Mouse (Mus musculus) liver, embryonic 16.5 days (tissue): ENCODE results near the gene Ccin. TPM values are rescaled to one million over a fixed set of nuclear protein-coding genes. Genes with fewer than 3 reads are reported as not detected.

Experiments used
- ATAC-seq: fragments of 200-750 bp; cut with Nextera tagmentation; 2 replicates; pipeline ENCODE4 v1.8.0; 2017; ENCODE audit warnings: low read depth, mild to moderate bottlenecking, moderate number of reproducible peaks, moderate library complexity
- H3K27ac ChIP-seq: fragments of 300-500 bp; sonication (generic); 2 replicates; pipeline ENCODE4 v1.5.1; 2014; ENCODE audit warnings: mild to moderate bottlenecking, low read length
- H3K27me3 ChIP-seq: fragments of 300-500 bp; sonication (generic); 2 replicates; pipeline ENCODE4 v1.6.1; 2014; ENCODE audit warnings: low read depth, low read length, mixed read lengths; ENCODE audit not compliant: control insufficient read depth, insufficient read depth
- H3K36me3 ChIP-seq: fragments of 300-500 bp; sonication (generic); 2 replicates; pipeline ENCODE4 v1.6.1; 2014; ENCODE audit warnings: mild to moderate bottlenecking; ENCODE audit not compliant: control insufficient read depth, insufficient read depth
- H3K4me1 ChIP-seq: fragments of 300-500 bp; sonication (generic); 2 replicates; pipeline ENCODE4 v1.6.1; 2014; ENCODE audit warnings: low read depth, low read length, mixed read lengths; ENCODE audit not compliant: control insufficient read depth
- H3K4me2 ChIP-seq: fragments of 300-500 bp; sonication (generic); 2 replicates; pipeline ENCODE4 v1.6.1; 2014; ENCODE audit warnings: low read depth, low read length, mixed read lengths
- H3K4me3 ChIP-seq: fragments of 300-500 bp; sonication (generic); 2 replicates; pipeline ENCODE4 v1.5.1; 2014; ENCODE audit warnings: low read depth, mild to moderate bottlenecking, low read length
- H3K9ac ChIP-seq: fragments of 300-500 bp; sonication (generic); 2 replicates; pipeline ENCODE4 v1.6.1; 2014; ENCODE audit warnings: low read depth, low read length
- H3K9me3 ChIP-seq: fragments of 300-500 bp; sonication (generic); replicated peaks from 2 replicates; pipeline ENCODE4 v1.6.1; 2016; ENCODE audit warnings: low read length; ENCODE audit not compliant: control insufficient read depth
- WGBS: fragments of 180-500 bp; shearing (Covaris S2); extraction: QIAGEN DNeasy Blood & Tissue Kit; methylation state at CpG from one replicate; pipeline ENCODE4 v1.1.7; 2014; ENCODE audit not compliant: insufficient replicate concordance; 5-methylcytosine and 5-hydroxymethylcytosine counted together
- polyA plus RNA-seq: library from polyadenylated mRNA; unstranded; fragments of >200 nt; fragmentation: Nextera tagmentation; extraction: Ambion mirVana; gene quantifications from 2 replicates; pipeline ENCODE4 v1.2.1, GENCODE M21; 2015

Gene Ccin
- polyA plus RNA-seq: not detected in 2 replicates

GRCm38 (mm10) chr4:43983181-43983580 lies at the start of gene Ccin:
TSS of gene Ccin (plus strand) at chr4:43983483.
- H3K4me2 ChIP-seq: peak within 1 kb of the TSS; percentile 80
- no peak for ATAC-seq
- H3K27me3 ChIP-seq: no peaks in the 10 kb centered on the region
- H3K4me1 ChIP-seq: peaks cover 14% of the 10 kb centered on the region
- H3K36me3 ChIP-seq: no peaks in the 10 kb centered on the region
- peak within 1 kb of the TSS; percentile 46 for H3K27ac ChIP-seq
- WGBS: 78% methylated on average over 11 of the region's 11 CpGs
- no peaks in the 10 kb centered on the region for H3K9me3 ChIP-seq
- H3K4me3 ChIP-seq: peak within 1 kb of the TSS; percentile 45
- H3K9ac ChIP-seq: peak within 1 kb of the TSS; percentile 70

GRCm38 (mm10) chr4:43936186-43936585 lies 47.1 kb upstream of the Ccin start:
- H3K9me3 ChIP-seq: no peaks in the 10 kb centered on the region
- H3K27me3 ChIP-seq: no peaks in the 10 kb centered on the region
- WGBS: 77% methylated on average over 4 of the region's 4 CpGs
- H3K9ac ChIP-seq: no peak overlapping the region
- no peaks in the 10 kb centered on the region for H3K36me3 ChIP-seq
- H3K4me1 ChIP-seq: peaks cover 7% of the 10 kb centered on the region
- H3K4me3 ChIP-seq: no peak overlapping the region
- no peak overlapping the region for H3K4me2 ChIP-seq
- ATAC-seq: no peak
- no peak overlapping the region for H3K27ac ChIP-seq

GRCm38 (mm10) chr4:43936749-43937674 lies 46.3 kb upstream of the Ccin start:
- Histone ChIP-seq H3K4me3 (no peak overlapping the region), H3K9me3 (no peaks in the 10 kb centered on the region), H3K36me3 (no peaks in the 10 kb centered on the region), H3K27ac (peak overlapping the region; percentile 59), H3K27me3 (no peaks in the 10 kb centered on the region), H3K9ac (no peak overlapping the region), H3K4me2 (peak overlapping the region; percentile 27; the same call in 1 of the 2 replicates), H3K4me1 (peaks cover 7% of the 10 kb centered on the region)
- 29% methylated on average over 14 of the region's 14 CpGs for WGBS
- ATAC-seq: peak; percentile 47; the same call in 1 of the 2 replicates

- no peak for ATAC-seq
- Histone ChIP-seq H3K27ac (no peak overlapping the region), H3K9ac (no peak overlapping the region), H3K4me1 (peaks cover 6% of the 10 kb centered on the region; the same call in 1 of the 2 replicates), H3K4me3 (no peak overlapping the region), H3K36me3 (no peaks in the 10 kb centered on the region), H3K4me2 (no peak overlapping the region), H3K9me3 (no peaks in the 10 kb centered on the region), H3K27me3 (no peaks in the 10 kb centered on the region)
- 74% methylated on average over 5 of the region's 5 CpGs for WGBS
These were observed 42.0 kb upstream of the Ccin start for GRCm38 (mm10) chr4:43941315-43941714.

GRCm38 (mm10) chr4:43942421-43942820 lies 40.9 kb upstream of the Ccin start:
- Histone ChIP-seq H3K4me1 (no peaks in the 10 kb centered on the region), H3K9me3 (no peaks in the 10 kb centered on the region)
- 83% methylated on average over 8 of the region's 8 CpGs for WGBS

GRCm38 (mm10) chr4:43947571-43947970 lies 35.7 kb upstream of the Ccin start:
- no peak overlapping the region for H3K9ac ChIP-seq
- no peak overlapping the region for H3K27ac ChIP-seq
- H3K4me1 ChIP-seq: no peaks in the 10 kb centered on the region
- H3K27me3 ChIP-seq: no peaks in the 10 kb centered on the region
- H3K4me2 ChIP-seq: no peak overlapping the region
- WGBS: 77% methylated on average over 2 of the region's 2 CpGs
- no peak overlapping the region for H3K4me3 ChIP-seq
- H3K9me3 ChIP-seq: no peaks in the 10 kb centered on the region
- no peaks in the 10 kb centered on the region for H3K36me3 ChIP-seq
- ATAC-seq: no peak

More at GRCm38 (mm10) chr4:43942421-43942820, 40.9 kb upstream of the Ccin start:
- H3K4me2 ChIP-seq: no peak overlapping the region
- H3K4me3 ChIP-seq: no peak overlapping the region
- H3K27ac ChIP-seq: no peak overlapping the region
- ATAC-seq: no peak
- no peak overlapping the region for H3K9ac ChIP-seq
- no peaks in the 10 kb centered on the region for H3K27me3 ChIP-seq
- H3K36me3 ChIP-seq: no peaks in the 10 kb centered on the region

- Histone ChIP-seq H3K4me3 (peak within 1 kb of the TSS; percentile 72), H3K27me3 (no peaks in the 10 kb centered on the region), H3K36me3 (no peaks in the 10 kb centered on the region), H3K4me2 (peak within 1 kb of the TSS; percentile 93), H3K27ac (peak within 1 kb of the TSS; percentile 74), H3K4me1 (peaks cover 46% of the 10 kb centered on the region), H3K9me3 (no peaks in the 10 kb centered on the region), H3K9ac (peak within 1 kb of the TSS; percentile 75)
- WGBS: under 1% methylated on average over 45 of the region's 45 CpGs
- ATAC-seq: peak; percentile 78
These were observed 25.9 kb upstream of the Ccin start, which contains the start of gene Glipr2 for GRCm38 (mm10) chr4:43957292-43957845. TSS of gene Glipr2 (plus strand) at chr4:43957401.

GRCm38 (mm10) chr4:43957846-43958461 lies 25.3 kb upstream of the Ccin start:
- Histone ChIP-seq H3K9ac (peak overlapping the region; percentile 75), H3K27me3 (no peaks in the 10 kb centered on the region), H3K4me2 (peak overlapping the region; percentile 93), H3K4me1 (peaks cover 52% of the 10 kb centered on the region), H3K36me3 (no peaks in the 10 kb centered on the region), H3K27ac (peak overlapping the region; percentile 74), H3K9me3 (no peaks in the 10 kb centered on the region), H3K4me3 (peak overlapping the region; percentile 72)
- peak; percentile 36 for ATAC-seq
- under 1% methylated on average over 26 of the region's 26 CpGs for WGBS
